Mouse (Mus musculus) cerebellum, adult (tissue): Measurements from ENCODE around the gene Gm20815.
"Not testable (repeated sequence)": the region's sequence is repeated elsewhere in the genome, so short reads cannot be mapped to it uniquely, and the experiment has no call there.

Source experiments
- ATAC-seq: cut with Nextera tagmentation; 2 replicates; pipeline ENCODE4 v1.9.2; 2017; ENCODE audit warnings: mild to moderate bottlenecking, moderate library complexity, mixed read lengths; ENCODE audit not compliant: insufficient number of reproducible peaks, low FRiP score, low TSS enrichment

Gene Gm20815

GRCm38 (mm10) chrY:8835069-8835468 lies at the start of gene Gm20815:
Gene Gm20815 (minus strand): TSS chrY:8835169.
- ATAC-seq: not testable (repeated sequence)
